Mouse (Mus musculus) adrenal gland, postnatal 36 days (tissue): ENCODE measurements around the gene Qser1. TPM values are rescaled to one million over a fixed set of nuclear protein-coding genes. Genes with fewer than 3 reads are reported as not detected.

Experiments used
- DNase-seq, 2 experiments: peaks; one replicate each; pipeline ENCODE4 v3.0.0; 2021; ENCODE audit warnings: mixed read lengths in 1 of 2
- total RNA-seq, 2 experiments: library from RNA; stranded (reverse); gene quantifications; 2 replicates each; pipeline ENCODE4 v1.2.3; 2021

Gene Qser1
- total RNA-seq, 2 experiments from 2014 or later, result 25.6 to 26.9 TPM

GRCm38 (mm10) chr2:104736241-104736640 lies 80.3 kb downstream of the Qser1 start:
- peak; percentile 24 to 51 for DNase-seq

GRCm38 (mm10) chr2:104732562-104733256 lies 83.9 kb downstream of the Qser1 start:
- peak in 1 of 2 experiments; percentile 26 for DNase-seq

- DNase-seq, result no peak
Observed at GRCm38 (mm10) chr2:104732033-104732444, 84.5 kb downstream of the Qser1 start.

GRCm38 (mm10) chr2:104727369-104727768 lies 89.2 kb downstream of the Qser1 start:
- DNase-seq, result no peak

GRCm38 (mm10) chr2:104722021-104722420 lies 94.5 kb downstream of the Qser1 start:
- no peak for DNase-seq

GRCm38 (mm10) chr2:104717827-104718226 lies 98.7 kb downstream of the Qser1 start:
- no peak for DNase-seq

- no peak for DNase-seq
Observed at GRCm38 (mm10) chr2:104717231-104717735, 99.3 kb downstream of the Qser1 start.

- no peak for DNase-seq
Observed at GRCm38 (mm10) chr2:104716279-104716678, 100.3 kb downstream of the Qser1 start, which contains the start of gene Pin1rt1. Pin1rt1 (minus strand) TSS chr2:104716379.

GRCm38 (mm10) chr2:104714254-104714691 lies 102.3 kb downstream of the Qser1 start:
- DNase-seq, result no peak

GRCm38 (mm10) chr2:104712486-104712809 lies 104.1 kb downstream of the Qser1 start:
- DNase-seq, result no peak

- peak; percentile 77 to 79 for DNase-seq
Observed at GRCm38 (mm10) chr2:104711585-104712485, 104.7 kb downstream of the Qser1 start, which contains the start of gene Tcp11l1. Tcp11l1 (minus strand) TSS chr2:104712169.

GRCm38 (mm10) chr2:104710670-104711370 lies 105.7 kb downstream of the Qser1 start:
- no peak for DNase-seq

- DNase-seq, result no peak
Observed at GRCm38 (mm10) chr2:104709786-104710337, 106.7 kb downstream of the Qser1 start.

Other genes with a start within 250 kb of the Qser1 start
- 10 to 100 TPM; 32.6 to 33.0 TPM for gene Cstf3, start 226.2 kb downstream of the Qser1 start, total RNA-seq
- gene Tcp11l1, start 104.6 kb downstream of the Qser1 start, total RNA-seq, result 10 to 100 TPM; 12.0 to 12.2 TPM
- not detected for gene Pin1rt1, start 100.4 kb downstream of the Qser1 start, total RNA-seq
- 1 to 10 TPM; 1.7 to 2.1 TPM for gene Depdc7, start 73.9 kb downstream of the Qser1 start, total RNA-seq
- 10 to 100 TPM in 1 of 2 experiments, 1 to 10 TPM in 1; 4.1 to 31.2 TPM for gene Prrg4, start 33.1 kb upstream of the Qser1 start, total RNA-seq
- gene Ccdc73, start 51.0 kb upstream of the Qser1 start, total RNA-seq, result 1 to 10 TPM; 3.7 to 5.3 TPM
- 100 to 1,000 TPM; 156 to 163 TPM for gene Eif3m, start 200.3 kb upstream of the Qser1 start, total RNA-seq